Mouse (Mus musculus) erythroblast, embryonic 14.5 days (primary cell): ENCODE results near the gene Cyb5r2.

Experiments
- GATA1 ChIP-seq: IDR thresholded peaks from 2 replicates; pipeline ENCODE4 v1.6.1; 2012; ENCODE audit warnings: low read length, inconsistent platforms, mixed read lengths
- TAL1 ChIP-seq: IDR thresholded peaks from 3 replicates; pipeline ENCODE4 v1.6.1; 2012; ENCODE audit warnings: low read length, inconsistent platforms, mixed read lengths

DNA sequence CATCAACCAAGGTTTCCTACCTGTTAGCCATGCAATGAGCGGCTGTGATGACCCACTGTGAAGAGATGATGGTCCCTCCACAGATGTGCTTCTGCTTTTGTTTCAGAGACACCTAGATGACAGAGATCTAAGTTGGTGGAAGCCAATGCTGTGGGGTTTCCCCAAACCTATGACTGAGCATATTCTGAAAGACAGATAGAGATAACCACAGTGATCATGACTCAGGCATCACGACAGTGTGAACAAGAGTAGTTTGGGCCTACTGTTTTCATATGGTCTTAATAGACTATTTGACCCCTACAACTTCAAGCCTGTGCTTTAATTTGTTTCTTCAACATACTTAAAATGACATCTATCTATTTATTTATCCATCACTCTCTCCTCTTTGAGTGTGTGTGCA, 38.7 kb upstream of the Cyb5r2 start:
- TF ChIP-seq GATA1 (no peak), TAL1 (no peak)
